Mouse (Mus musculus): ENCODE data around the gene Tecpr2.

- TF ChIP-seq CTCF (IDR thresholded peaks at IDR 0.05; ENCODE audit: extremely low read depth, insufficient read depth, low read length) (no peak), POLR2A (IDR thresholded peaks at IDR 0.05; ENCODE audit: extremely low read depth, insufficient read depth, low read length) (no peak)
Measured at GRCm38 (mm10) chr12:110841731-110842493, 47.2 kb upstream of the Tecpr2 start.

All from cortical plate, adult 2 months (tissue).